35 mouse cellular contexts compared by ENCODE assay signal in genomic region chr14:27835351-27835750, GRCm38 (mm10).
"Had no signal": no experiment of that assay in that cellular context is flagged by ENCODE, and none has a peak within 500 bp of the region (broad histone marks: within the 10 kb centered on the region; RNA-seq: fewer than 3 reads in every experiment).

No protein-coding gene starts in this region.

- DNase-seq: heart, adult 2 months; heart, postnatal 10 days; heart, postnatal 14 days; heart, postnatal 36 days; heart, postnatal 4 days; kidney, adult 11 months; kidney, adult 18-20 months; kidney, adult 2 months; kidney, adult 8-10 months; kidney, adult 9 months; kidney, postnatal 10 days; kidney, postnatal 14 days; kidney, postnatal 25 days; kidney, postnatal 36 days; kidney, postnatal 4 days; layer of hippocampus, adult 9-11 months had no signal

- H3K36me3 ChIP-seq: heart, embryonic 10.5 days; heart, embryonic 12.5 days; heart, embryonic 13.5 days; heart, embryonic 15.5 days; hindbrain, embryonic 10.5 days; hindbrain, embryonic 12.5 days; hindbrain, embryonic 13.5 days; hindbrain, embryonic 15.5 days; intestine, embryonic 15.5 days; kidney, embryonic 15.5 days had no signal

- H3K4me2 ChIP-seq: heart, embryonic 11.5 days; heart, embryonic 12.5 days; heart, embryonic 13.5 days; heart, embryonic 15.5 days; hindbrain, embryonic 12.5 days; hindbrain, embryonic 13.5 days; hindbrain, embryonic 14.5 days; hindbrain, embryonic 15.5 days; intestine, embryonic 15.5 days; kidney, embryonic 15.5 days had no signal

- H3K27me3 ChIP-seq: heart, embryonic 12.5 days; heart, embryonic 13.5 days; heart, embryonic 15.5 days; hindbrain, embryonic 12.5 days; hindbrain, embryonic 13.5 days; hindbrain, embryonic 15.5 days; intestine, embryonic 15.5 days; kidney, embryonic 15.5 days had no signal

- ATAC-seq: hindbrain, embryonic 16.5 days; hindbrain, postnatal 0 days; inflammation-experienced regulatory T-cells, adult 6 months; intestine, embryonic 15.5 days; intestine, embryonic 16.5 days; intestine, postnatal 0 days had no signal

- H3K4me1 ChIP-seq: heart, embryonic 10.5 days; heart, embryonic 12.5 days; heart, embryonic 15.5 days; hindbrain, embryonic 10.5 days; hindbrain, embryonic 12.5 days; hindbrain, embryonic 13.5 days; hindbrain, embryonic 15.5 days; intestine, embryonic 15.5 days; kidney, embryonic 15.5 days had no signal

- H3K4me3 ChIP-seq: heart, adult 2 months; heart, embryonic 10.5 days; heart, embryonic 12.5 days; heart, embryonic 13.5 days; heart, embryonic 15.5 days; hindbrain, embryonic 10.5 days; hindbrain, embryonic 12.5 days; hindbrain, embryonic 13.5 days; hindbrain, embryonic 15.5 days; intestine, embryonic 15.5 days; kidney, embryonic 15.5 days; layer of hippocampus, adult 2 months had no signal

- H3K9ac ChIP-seq: heart, embryonic 12.5 days; heart, embryonic 13.5 days; heart, embryonic 15.5 days; hindbrain, embryonic 12.5 days; hindbrain, embryonic 13.5 days; hindbrain, embryonic 14.5 days; hindbrain, embryonic 15.5 days; intestine, embryonic 15.5 days; kidney, embryonic 15.5 days had no signal

- H3K9me3 ChIP-seq: heart, embryonic 10.5 days; heart, embryonic 12.5 days; heart, embryonic 13.5 days; heart, embryonic 15.5 days; hindbrain, embryonic 10.5 days; hindbrain, embryonic 12.5 days; hindbrain, embryonic 13.5 days; hindbrain, embryonic 15.5 days; intestine, embryonic 15.5 days; kidney, embryonic 15.5 days had no signal

- H3K27ac ChIP-seq: heart, adult 2 months; heart, embryonic 10.5 days; heart, embryonic 13.5 days; heart, embryonic 15.5 days; hindbrain, embryonic 10.5 days; hindbrain, embryonic 12.5 days; hindbrain, embryonic 13.5 days; hindbrain, embryonic 14.5 days; hindbrain, embryonic 15.5 days; hindbrain, postnatal 0 days; intestine, embryonic 15.5 days; kidney, embryonic 15.5 days; kidney, postnatal 0 days had no signal
